Mouse (Mus musculus) stomach, postnatal 0 days (tissue): ENCODE data around the gene Mapk11.

ENCODE experiments used
- CTCF ChIP-seq: IDR thresholded peaks from 2 replicates; pipeline ENCODE4 v1.5.1; 2016; ENCODE audit warnings: antibody characterized with exemption, low read depth, mild to moderate bottlenecking, moderate library complexity
- EP300 ChIP-seq: optimal IDR thresholded peaks from 2 replicates; pipeline ENCODE3; 2016; ENCODE audit warnings: antibody characterized with exemption

GRCm38 (mm10) chr15:89181561-89182270 lies 32.3 kb upstream of the Mapk11 start:
- TF ChIP-seq CTCF, result peak; percentile 57
- TF ChIP-seq EP300, result no peak
